Mouse (Mus musculus): ENCODE results near the gene Cdc42bpg. TPM values are rescaled to one million over a fixed set of nuclear protein-coding genes. Genes with fewer than 3 reads are reported as not detected.
A peak's percentile ranks its signal among the peaks of the same experiment; 100 is the strongest.

Gene Cdc42bpg
- polyA plus RNA-seq, 1 experiment = not detected

DNA sequence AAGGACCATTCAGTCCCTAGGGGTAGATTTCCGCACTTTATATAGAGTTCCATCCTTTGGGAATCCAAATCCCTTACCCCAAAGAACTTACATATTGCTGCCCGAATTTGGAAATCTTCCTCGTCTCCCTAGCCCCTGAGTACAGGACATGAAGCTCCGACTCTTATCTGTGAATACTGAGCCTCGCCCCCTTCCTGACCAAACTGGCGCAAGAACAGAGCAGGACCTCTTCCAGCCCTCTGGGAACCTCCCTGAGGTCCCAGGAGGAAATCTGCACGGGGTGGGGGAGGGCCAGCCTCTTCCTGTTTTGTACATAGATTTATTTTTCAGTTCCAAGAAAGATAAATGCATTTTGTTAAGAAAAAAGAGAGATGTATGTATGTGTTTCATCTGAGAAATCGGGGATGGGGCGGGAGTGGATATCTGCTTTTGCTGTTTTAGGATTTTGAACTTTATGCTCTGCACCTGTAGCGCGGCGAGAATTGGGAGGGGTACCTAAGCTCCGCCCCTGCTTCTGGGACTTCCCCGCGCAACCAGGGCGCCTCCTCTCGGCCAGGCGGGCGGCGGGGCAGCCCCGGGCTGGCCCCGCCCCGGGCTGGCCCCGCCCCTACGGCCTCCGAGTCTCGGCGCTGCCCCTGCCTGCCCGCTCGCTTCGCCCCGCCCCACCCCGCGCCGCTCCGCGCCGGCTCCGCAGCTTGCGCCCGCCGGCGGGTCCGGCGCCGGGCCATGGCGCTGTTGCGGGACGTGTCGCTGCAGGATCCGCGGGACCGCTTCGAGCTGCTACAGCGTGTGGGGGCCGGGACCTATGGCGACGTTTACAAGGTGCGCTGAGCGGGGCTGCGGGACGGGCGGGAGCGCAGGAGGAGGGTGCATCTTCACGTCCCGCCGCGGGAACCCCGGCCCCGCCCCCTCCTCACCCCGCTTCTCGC lies 34.5 kb downstream of the Cdc42bpg start, which contains the start of gene Map4k2:
TSS of gene Map4k2 (plus strand) at position 612 of the 929 bp plus-strand sequence.
- H3K4me1 ChIP-seq (ENCODE audit: control insufficient read depth, insufficient read depth, low read length) = peaks cover 36% of the 10 kb centered on the region
- peak within 1 kb of the TSS; percentile 50; the same call in 1 of the 2 replicates for H3K27ac ChIP-seq (ENCODE audit: insufficient read depth, low read depth, low read length)
- TF ChIP-seq POLR2A (IDR thresholded peaks at IDR 0.05; ENCODE audit: insufficient read depth, low read depth, low read length) = peak; percentile 55
- no peak for TF ChIP-seq CTCF (IDR thresholded peaks at IDR 0.05; ENCODE audit: insufficient read depth, low read depth, low read length)
- H3K4me3 ChIP-seq (ENCODE audit: insufficient read depth, low read depth, low read length) = peak within 1 kb of the TSS; percentile 98
- WGBS = 7% methylated on average over 71 of the region's 72 CpGs

- H3K4me3 ChIP-seq (ENCODE audit: insufficient read depth, low read depth, low read length) = peak overlapping the region; percentile 98
- H3K4me1 ChIP-seq (ENCODE audit: control insufficient read depth, insufficient read depth, low read length) = peaks cover 31% of the 10 kb centered on the region
- no peak for TF ChIP-seq CTCF (IDR thresholded peaks at IDR 0.05; ENCODE audit: insufficient read depth, low read depth, low read length)
- no peak for TF ChIP-seq POLR2A (IDR thresholded peaks at IDR 0.05; ENCODE audit: insufficient read depth, low read depth, low read length)
- no peak overlapping the region for H3K27ac ChIP-seq (ENCODE audit: insufficient read depth, low read depth, low read length)
- 14% methylated on average over 23 of the region's 23 CpGs for WGBS
These were observed 35.3 kb downstream of the Cdc42bpg start for GRCm38 (mm10) chr19:6341453-6342077.

DNA sequence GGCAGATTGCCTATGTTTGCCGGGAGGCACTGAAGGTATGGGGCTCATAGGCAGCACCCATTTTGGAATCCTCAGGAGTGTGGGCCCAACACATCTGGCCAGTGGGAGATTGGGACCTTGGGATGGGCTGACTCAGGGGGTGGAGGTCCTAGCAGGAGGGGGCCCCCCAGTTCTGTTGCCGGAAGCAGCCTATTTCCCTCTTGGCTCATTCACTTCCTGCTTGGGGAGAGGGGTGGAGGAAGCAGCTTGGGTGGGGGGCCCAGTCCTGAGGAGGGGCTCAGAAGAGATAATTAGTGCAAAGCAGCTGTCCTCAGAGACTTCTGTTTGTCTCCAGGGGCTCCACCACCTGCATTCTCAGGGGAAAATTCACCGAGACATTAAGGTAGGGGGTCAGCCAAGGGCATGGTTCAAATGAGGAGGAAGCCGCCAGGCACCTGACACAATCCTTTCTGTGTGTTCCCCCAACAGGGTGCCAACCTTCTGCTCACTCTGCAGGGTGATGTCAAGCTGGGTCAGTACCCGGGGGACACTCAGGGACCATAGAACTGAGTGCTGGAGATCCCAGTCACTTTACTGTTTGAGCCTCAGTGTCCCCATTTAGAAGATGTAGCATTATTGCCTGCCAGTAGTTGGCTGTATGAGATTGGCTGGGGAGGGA lies 36.1 kb downstream of the Cdc42bpg start:
- peaks cover 23% of the 10 kb centered on the region for H3K4me1 ChIP-seq (ENCODE audit: control insufficient read depth, insufficient read depth, low read length)
- H3K4me3 ChIP-seq (ENCODE audit: insufficient read depth, low read depth, low read length) = 0 out of 2 replicates have a peak overlapping the region, but pooled peaks have one; percentile 7
- WGBS = 73% methylated on average over 5 of the region's 5 CpGs
- TF ChIP-seq POLR2A (IDR thresholded peaks at IDR 0.05; ENCODE audit: insufficient read depth, low read depth, low read length) (no peak), CTCF (IDR thresholded peaks at IDR 0.05; ENCODE audit: insufficient read depth, low read depth, low read length) (no peak)
- no peak overlapping the region for H3K27ac ChIP-seq (ENCODE audit: insufficient read depth, low read depth, low read length)

DNA sequence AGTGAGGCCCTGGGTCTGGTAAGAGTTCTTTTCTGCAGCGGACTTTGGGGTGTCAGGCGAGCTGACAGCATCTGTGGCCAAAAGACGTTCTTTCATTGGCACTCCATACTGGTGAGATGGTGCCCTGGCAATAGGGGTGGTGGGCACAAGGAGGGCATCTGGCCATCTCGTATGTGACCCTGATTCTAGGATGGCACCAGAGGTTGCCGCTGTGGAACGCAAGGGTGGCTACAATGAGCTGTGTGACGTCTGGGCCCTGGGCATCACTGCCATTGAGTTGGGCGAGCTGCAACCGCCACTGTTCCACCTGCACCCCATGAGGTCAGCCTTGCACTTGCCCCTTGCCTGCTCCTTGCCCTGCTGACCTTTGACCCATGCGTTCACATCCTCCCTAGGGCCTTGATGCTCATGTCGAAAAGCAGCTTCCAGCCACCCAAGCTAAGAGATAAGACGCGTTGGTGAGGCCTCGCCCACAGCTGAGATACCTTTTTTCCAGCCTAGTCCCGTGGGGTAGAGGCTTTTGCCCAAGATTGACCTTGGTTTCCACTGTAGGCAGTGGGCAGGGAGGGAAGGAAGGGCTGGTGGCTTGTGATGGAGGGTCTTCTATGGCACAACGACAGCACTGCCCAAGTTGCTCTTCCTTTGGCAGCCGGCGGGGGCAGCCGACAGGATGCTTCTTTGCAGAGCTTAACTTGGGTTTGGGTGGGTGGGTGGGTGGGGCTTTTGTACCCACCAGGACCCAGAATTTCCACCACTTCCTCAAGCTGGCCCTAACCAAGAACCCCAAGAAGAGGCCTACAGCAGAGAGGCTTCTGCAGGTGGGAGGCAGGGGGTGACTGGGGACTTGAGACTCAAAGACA lies 37.0 kb downstream of the Cdc42bpg start:
- TF ChIP-seq POLR2A (IDR thresholded peaks at IDR 0.05; ENCODE audit: insufficient read depth, low read depth, low read length) (no peak), CTCF (IDR thresholded peaks at IDR 0.05; ENCODE audit: insufficient read depth, low read depth, low read length) (no peak)
- Histone ChIP-seq H3K4me1 (ENCODE audit: control insufficient read depth, insufficient read depth, low read length) (peaks cover 22% of the 10 kb centered on the region), H3K4me3 (ENCODE audit: insufficient read depth, low read depth, low read length) (no peak overlapping the region), H3K27ac (ENCODE audit: insufficient read depth, low read depth, low read length) (no peak overlapping the region)
- WGBS = 87% methylated on average over 19 of the region's 19 CpGs

DNA sequence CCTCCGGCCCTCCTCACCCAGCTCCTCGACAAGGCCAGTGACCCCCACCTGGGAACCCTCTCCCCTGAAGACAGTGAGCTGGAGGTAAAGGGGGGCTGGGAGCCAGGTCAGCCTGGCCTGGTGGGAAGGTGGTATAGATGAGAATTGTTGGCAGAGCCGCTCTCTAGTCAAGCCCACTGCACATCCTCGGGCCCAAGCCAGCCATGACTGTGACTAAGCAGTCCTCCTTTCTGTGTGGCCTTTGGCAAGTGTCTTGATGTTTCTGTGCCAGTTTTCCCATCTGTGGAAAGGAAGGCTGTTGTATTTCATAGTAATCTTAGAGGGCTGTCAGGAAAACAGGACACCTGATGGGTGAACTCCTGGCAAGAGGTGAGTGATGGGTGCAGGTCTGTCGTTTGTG lies 37.7 kb downstream of the Cdc42bpg start:
- Histone ChIP-seq H3K4me3 (ENCODE audit: insufficient read depth, low read depth, low read length) (no peak overlapping the region), H3K4me1 (ENCODE audit: control insufficient read depth, insufficient read depth, low read length) (peaks cover 22% of the 10 kb centered on the region), H3K27ac (ENCODE audit: insufficient read depth, low read depth, low read length) (no peak overlapping the region)
- TF ChIP-seq CTCF (IDR thresholded peaks at IDR 0.05; ENCODE audit: insufficient read depth, low read depth, low read length) = no peak
- no peak for TF ChIP-seq POLR2A (IDR thresholded peaks at IDR 0.05; ENCODE audit: insufficient read depth, low read depth, low read length)
- WGBS = 85% methylated on average over 5 of the region's 5 CpGs

DNA sequence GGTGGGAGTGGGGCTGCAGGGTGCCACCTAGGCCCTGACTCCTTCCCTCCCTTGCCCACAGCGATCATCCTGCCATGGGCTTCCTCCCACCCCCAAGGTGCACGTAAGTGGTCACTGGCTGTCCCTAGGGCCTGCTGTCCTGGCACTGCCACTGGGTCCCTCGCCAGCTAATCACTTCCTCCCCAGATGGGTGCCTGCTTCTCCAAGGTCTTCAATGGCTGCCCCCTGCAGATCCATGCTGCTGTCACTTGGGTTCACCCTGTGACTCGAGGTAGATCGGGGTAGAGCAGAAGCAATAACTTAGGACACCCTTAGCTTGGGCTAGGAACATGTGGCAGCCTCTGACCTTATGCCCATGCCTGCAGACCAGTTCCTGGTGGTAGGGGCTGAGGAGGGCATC lies 39.8 kb downstream of the Cdc42bpg start:
- TF ChIP-seq POLR2A (IDR thresholded peaks at IDR 0.05; ENCODE audit: insufficient read depth, low read depth, low read length) = no peak
- TF ChIP-seq CTCF (IDR thresholded peaks at IDR 0.05; ENCODE audit: insufficient read depth, low read depth, low read length) = no peak
- Histone ChIP-seq H3K27ac (ENCODE audit: insufficient read depth, low read depth, low read length) (no peak overlapping the region), H3K4me1 (ENCODE audit: control insufficient read depth, insufficient read depth, low read length) (peaks cover 16% of the 10 kb centered on the region), H3K4me3 (ENCODE audit: insufficient read depth, low read depth, low read length) (no peak overlapping the region)
- 88% methylated on average over 5 of the region's 5 CpGs for WGBS

- Histone ChIP-seq H3K4me1 (ENCODE audit: control insufficient read depth, insufficient read depth, low read length) (peaks cover 17% of the 10 kb centered on the region), H3K4me3 (ENCODE audit: insufficient read depth, low read depth, low read length) (no peak overlapping the region), H3K27ac (ENCODE audit: insufficient read depth, low read depth, low read length) (no peak overlapping the region)
- TF ChIP-seq POLR2A (IDR thresholded peaks at IDR 0.05; ENCODE audit: insufficient read depth, low read depth, low read length) (no peak), CTCF (IDR thresholded peaks at IDR 0.05; ENCODE audit: insufficient read depth, low read depth, low read length) (no peak)
- WGBS = 88% methylated on average over 10 of the region's 10 CpGs
These were observed 40.4 kb downstream of the Cdc42bpg start for GRCm38 (mm10) chr19:6346661-6347060.

- Histone ChIP-seq H3K27ac (ENCODE audit: insufficient read depth, low read depth, low read length) (no peak overlapping the region), H3K4me1 (ENCODE audit: control insufficient read depth, insufficient read depth, low read length) (peaks cover 11% of the 10 kb centered on the region), H3K4me3 (ENCODE audit: insufficient read depth, low read depth, low read length) (no peak overlapping the region)
- WGBS = 85% methylated on average over 4 of the region's 4 CpGs
- TF ChIP-seq POLR2A (IDR thresholded peaks at IDR 0.05; ENCODE audit: insufficient read depth, low read depth, low read length) (no peak), CTCF (IDR thresholded peaks at IDR 0.05; ENCODE audit: insufficient read depth, low read depth, low read length) (no peak)
These were observed 41.4 kb downstream of the Cdc42bpg start for GRCm38 (mm10) chr19:6347615-6348014.
